Mouse (Mus musculus) neural tube, embryonic 11.5 days (tissue): ENCODE results near the gene Msh6. TPM values are rescaled to one million over a fixed set of nuclear protein-coding genes. Genes with fewer than 3 reads are reported as not detected.
"Not testable (repeated sequence)": the region's sequence is repeated elsewhere in the genome, so short reads cannot be mapped to it uniquely, and the experiment has no call there.

ENCODE experiments used
- ATAC-seq: fragments of 200-750 bp; cut with Nextera tagmentation; 2 replicates; pipeline ENCODE4 v1.8.0; 2017; ENCODE audit warnings: moderate number of reproducible peaks, mild to moderate bottlenecking, moderate TSS enrichment, moderate library complexity; ENCODE audit not compliant: insufficient read depth, low FRiP score, low TSS enrichment
- DNase-seq: peaks from one replicate; pipeline ENCODE4 v3.0.0-alpha.2; 2015; ENCODE audit warnings: low spot score
- H3K27ac ChIP-seq: fragments of 300-500 bp; sonication (generic); 2 replicates; pipeline ENCODE4 v1.5.1; 2014; ENCODE audit warnings: low read depth, mild to moderate bottlenecking, low read length
- H3K27me3 ChIP-seq: fragments of 300-500 bp; sonication (generic); 2 replicates; pipeline ENCODE4 v1.6.1; 2014; ENCODE audit warnings: mild to moderate bottlenecking, low read length, mixed read lengths; ENCODE audit not compliant: control insufficient read depth, insufficient read depth
- H3K36me3 ChIP-seq: fragments of 300-500 bp; sonication (generic); 2 replicates; pipeline ENCODE4 v1.6.1; 2014; ENCODE audit warnings: mild to moderate bottlenecking, low read length, moderate library complexity, mixed read lengths; ENCODE audit not compliant: control insufficient read depth, insufficient read depth
- H3K4me1 ChIP-seq: fragments of 300-500 bp; sonication (generic); 2 replicates; pipeline ENCODE4 v1.6.1; 2014; ENCODE audit warnings: low read length, mixed read lengths; ENCODE audit not compliant: control insufficient read depth, insufficient read depth
- H3K4me2 ChIP-seq: fragments of 300-500 bp; sonication (generic); 2 replicates; pipeline ENCODE4 v1.6.1; 2014; ENCODE audit warnings: low read depth, mild to moderate bottlenecking, moderate library complexity
- H3K4me3 ChIP-seq: fragments of 300-500 bp; sonication (generic); 2 replicates; pipeline ENCODE4 v1.5.1; 2014; ENCODE audit warnings: low read depth, low read length
- H3K9ac ChIP-seq: fragments of 300-500 bp; sonication (generic); 2 replicates; pipeline ENCODE4 v1.6.1; 2014; ENCODE audit warnings: mild to moderate bottlenecking, low read length
- H3K9me3 ChIP-seq: fragments of 300-500 bp; sonication (generic); 2 replicates; pipeline ENCODE4 v1.6.1; 2016; ENCODE audit warnings: low read length; ENCODE audit not compliant: control insufficient read depth
- WGBS: fragments of 180-500 bp; shearing (Covaris S2); extraction: QIAGEN DNeasy Blood & Tissue Kit; methylation state at CpG from one replicate; pipeline ENCODE4 v1.1.7; 2014; 5-methylcytosine and 5-hydroxymethylcytosine counted together
- polyA plus RNA-seq: library from polyadenylated mRNA; unstranded; fragments of >200 nt; fragmentation: Nextera tagmentation; extraction: Ambion mirVana; gene quantifications from 2 replicates; pipeline ENCODE4 v1.2.1, GENCODE M21; 2014

Gene Msh6
- polyA plus RNA-seq, 1 experiment from 2014 or later, result 84.5 TPM

- H3K4me2 ChIP-seq, result peak overlapping the region; percentile 74
- ATAC-seq (peak; percentile 67), DNase-seq (peak; percentile 57)
- H3K9me3 ChIP-seq, result no peaks in the 10 kb centered on the region
- H3K4me1 ChIP-seq, result peaks cover 8% of the 10 kb centered on the region; the same call in 1 of the 2 replicates
- peak overlapping the region; percentile 64 for H3K27ac ChIP-seq
- H3K27me3 ChIP-seq, result no peaks in the 10 kb centered on the region
- 0% methylated on average over 50 of the region's 68 CpGs for WGBS
- peak overlapping the region; percentile 92 for H3K9ac ChIP-seq
- H3K36me3 ChIP-seq, result no peaks in the 10 kb centered on the region
- peak overlapping the region; percentile 97 for H3K4me3 ChIP-seq
Measured at GRCm38 (mm10) chr17:87975229-87975853, 479 bp downstream of the Msh6 start.

- Histone ChIP-seq H3K9me3 (no peaks in the 10 kb centered on the region), H3K36me3 (no peaks in the 10 kb centered on the region), H3K4me3 (peak overlapping the region; percentile 97), H3K9ac (peak overlapping the region; percentile 92; the same call in 1 of the 2 replicates), H3K27me3 (no peaks in the 10 kb centered on the region), H3K4me1 (peaks cover 8% of the 10 kb centered on the region; the same call in 1 of the 2 replicates), H3K27ac (no peak overlapping the region), H3K4me2 (peak overlapping the region; percentile 74)
- DNase-seq (no peak), ATAC-seq (no peak)
- 76% methylated on average over 9 of the region's 9 CpGs for WGBS
Measured at GRCm38 (mm10) chr17:87976154-87976806, 1.4 kb downstream of the Msh6 start.

- H3K4me1 ChIP-seq, DNase-seq, ATAC-seq, H3K27ac ChIP-seq, H3K4me2 ChIP-seq, H3K27me3 ChIP-seq, H3K36me3 ChIP-seq, H3K4me3 ChIP-seq, H3K9me3 ChIP-seq, H3K9ac ChIP-seq: not testable (repeated sequence)
- WGBS, result 89% methylated on average over 4 of the region's 4 CpGs
Measured at GRCm38 (mm10) chr17:87976927-87977326, 2.1 kb downstream of the Msh6 start.

GRCm38 (mm10) chr17:87979696-87980095 is 4.8 kb downstream of the Msh6 start:
- WGBS, result 79% methylated on average over 1 of the region's 1 CpGs
- H3K36me3 ChIP-seq, result not testable (repeated sequence)

GRCm38 (mm10) chr17:87982112-87982511 is 7.2 kb downstream of the Msh6 start:
- no peaks in the 10 kb centered on the region for H3K4me1 ChIP-seq
- no peak overlapping the region for H3K4me2 ChIP-seq
- DNase-seq (no peak), ATAC-seq (no peak)
- no peaks in the 10 kb centered on the region for H3K27me3 ChIP-seq
- 96% methylated on average over 3 of the region's 3 CpGs for WGBS
- H3K27ac ChIP-seq, result no peak overlapping the region
- peaks cover 5% of the 10 kb centered on the region for H3K36me3 ChIP-seq
- no peak overlapping the region for H3K4me3 ChIP-seq
- no peaks in the 10 kb centered on the region for H3K9me3 ChIP-seq
- no peak overlapping the region for H3K9ac ChIP-seq

More at GRCm38 (mm10) chr17:87979696-87980095, 4.8 kb downstream of the Msh6 start:
- not testable (repeated sequence) for H3K4me3 ChIP-seq, H3K27ac ChIP-seq, H3K27me3 ChIP-seq, H3K9ac ChIP-seq, DNase-seq, H3K9me3 ChIP-seq, H3K4me1 ChIP-seq, H3K4me2 ChIP-seq, ATAC-seq

GRCm38 (mm10) chr17:87983313-87983712 is 8.5 kb downstream of the Msh6 start:
- ATAC-seq, result no peak
- peaks cover 5% of the 10 kb centered on the region for H3K36me3 ChIP-seq
- 84% methylated on average over 4 of the region's 4 CpGs for WGBS
- no peak overlapping the region for H3K4me2 ChIP-seq
- no peak overlapping the region for H3K27ac ChIP-seq
- DNase-seq, result no peak
- no peaks in the 10 kb centered on the region for H3K9me3 ChIP-seq
- no peak overlapping the region for H3K4me3 ChIP-seq
- H3K9ac ChIP-seq, result no peak overlapping the region
- H3K27me3 ChIP-seq, result no peaks in the 10 kb centered on the region
- H3K4me1 ChIP-seq, result no peaks in the 10 kb centered on the region

- no peaks in the 10 kb centered on the region for H3K4me1 ChIP-seq
- no peak for DNase-seq
- no peak overlapping the region for H3K27ac ChIP-seq
- no peaks in the 10 kb centered on the region for H3K9me3 ChIP-seq
- H3K4me3 ChIP-seq, result no peak overlapping the region
- H3K9ac ChIP-seq, result no peak overlapping the region
- H3K27me3 ChIP-seq, result no peaks in the 10 kb centered on the region
- 95% methylated on average over 20 of the region's 20 CpGs for WGBS
- H3K36me3 ChIP-seq, result peaks cover 9% of the 10 kb centered on the region
- H3K4me2 ChIP-seq, result no peak overlapping the region
- no peak for ATAC-seq
Measured at GRCm38 (mm10) chr17:87984440-87985214, 9.8 kb downstream of the Msh6 start.

- H3K27me3 ChIP-seq, result no peaks in the 10 kb centered on the region
- ATAC-seq (no peak), DNase-seq (no peak)
- no peak overlapping the region for H3K9ac ChIP-seq
- H3K9me3 ChIP-seq, result no peaks in the 10 kb centered on the region
- WGBS, result 90% methylated on average over 8 of the region's 8 CpGs
- no peaks in the 10 kb centered on the region for H3K4me1 ChIP-seq
- no peak overlapping the region for H3K4me2 ChIP-seq
- H3K4me3 ChIP-seq, result no peak overlapping the region
- H3K36me3 ChIP-seq, result peaks cover 12% of the 10 kb centered on the region
- no peak overlapping the region for H3K27ac ChIP-seq
Measured at GRCm38 (mm10) chr17:87985916-87986315, 11.1 kb downstream of the Msh6 start.
